Mouse (Mus musculus) liver, embryonic 11.5 days (tissue): ENCODE measurements around the gene Tns2. TPM values are rescaled to one million over a fixed set of nuclear protein-coding genes. Genes with fewer than 3 reads are reported as not detected.
A peak's percentile ranks its signal among the peaks of the same experiment; 100 is the strongest.
"Not testable (repeated sequence)": the region's sequence is repeated elsewhere in the genome, so short reads cannot be mapped to it uniquely, and the experiment has no call there.

Experiments used
- ATAC-seq: fragments of 200-750 bp; cut with Nextera tagmentation; replicated peaks from 2 replicates; pipeline ENCODE4 v1.8.0; 2017; ENCODE audit warnings: moderate number of reproducible peaks, mild to moderate bottlenecking, moderate TSS enrichment, moderate library complexity; ENCODE audit not compliant: low FRiP score
- DNase-seq: peaks from one replicate; pipeline ENCODE4 v3.0.0-alpha.2; 2017; ENCODE audit warnings: low spot score
- H3K27ac ChIP-seq: fragments of 300-500 bp; sonication (generic); 2 replicates; pipeline ENCODE4 v1.5.1; 2014; ENCODE audit warnings: mild to moderate bottlenecking, low read depth, low read length, control low read depth
- H3K27me3 ChIP-seq: fragments of 300-500 bp; sonication (generic); replicated peaks from 2 replicates; pipeline ENCODE4 v1.6.1; 2014; ENCODE audit warnings: low read length, mixed read lengths; ENCODE audit not compliant: control insufficient read depth, insufficient read depth
- H3K36me3 ChIP-seq: fragments of 300-500 bp; sonication (generic); 2 replicates; pipeline ENCODE4 v1.6.1; 2014; ENCODE audit warnings: mild to moderate bottlenecking, low read length, moderate library complexity, mixed read lengths; ENCODE audit not compliant: control insufficient read depth, insufficient read depth
- H3K4me1 ChIP-seq: fragments of 300-500 bp; sonication (generic); replicated peaks from 2 replicates; pipeline ENCODE4 v1.6.1; 2014; ENCODE audit warnings: low read length, mixed read lengths; ENCODE audit not compliant: control insufficient read depth, insufficient read depth
- H3K4me2 ChIP-seq: fragments of 300-500 bp; sonication (generic); 2 replicates; pipeline ENCODE4 v1.6.1; 2014; ENCODE audit warnings: mild to moderate bottlenecking, control low read depth, moderate library complexity
- H3K4me3 ChIP-seq: fragments of 300-500 bp; sonication (generic); 2 replicates; pipeline ENCODE4 v1.5.1; 2014; ENCODE audit warnings: low read depth, low read length, control low read depth
- H3K9ac ChIP-seq: fragments of 300-500 bp; sonication (generic); 2 replicates; pipeline ENCODE4 v1.6.1; 2014; ENCODE audit warnings: low read depth, low read length, control low read depth
- H3K9me3 ChIP-seq: fragments of 300-500 bp; sonication (generic); 2 replicates; pipeline ENCODE4 v1.6.1; 2016; ENCODE audit warnings: low read length, inconsistent platforms, mixed read lengths; ENCODE audit not compliant: control insufficient read depth
- WGBS: fragments of 180-500 bp; shearing (Covaris S2); extraction: QIAGEN DNeasy Blood & Tissue Kit; methylation state at CpG from one replicate; pipeline ENCODE4 v1.1.7; 2014; 5-methylcytosine and 5-hydroxymethylcytosine counted together
- polyA plus RNA-seq: library from polyadenylated mRNA; unstranded; fragments of >200 nt; fragmentation: Nextera tagmentation; extraction: Ambion mirVana; gene quantifications from 2 replicates; pipeline ENCODE4 v1.2.1, GENCODE M21; 2014

The Tns2 gene
- polyA plus RNA-seq, 1 experiment from 2014 or later: 17.8 TPM

DNA sequence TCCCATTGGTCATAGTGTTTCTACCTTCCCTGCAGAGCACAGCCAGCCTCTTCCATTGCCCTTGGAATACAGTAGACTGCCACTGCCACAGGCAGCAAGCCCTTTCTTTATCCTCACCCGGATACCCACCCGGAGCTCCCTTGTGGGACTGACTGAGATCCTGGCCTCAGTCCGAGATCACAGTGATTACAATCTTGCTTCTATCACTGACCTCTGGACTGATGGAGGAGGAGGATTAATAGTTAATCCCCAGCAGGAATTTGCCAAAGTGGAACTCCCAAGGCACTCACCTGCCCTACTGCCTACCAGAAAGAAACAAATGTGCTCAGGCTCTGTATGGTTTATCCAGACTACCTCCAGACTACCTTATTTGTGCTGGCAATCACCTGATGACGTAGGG is 49.3 kb downstream of the Tns2 start:
- WGBS: 65% methylated on average over 4 of the region's 4 CpGs
- H3K4me2 ChIP-seq: peak overlapping the region; percentile 81
- no peak overlapping the region for H3K9ac ChIP-seq
- no peak for DNase-seq
- peaks cover 14% of the 10 kb centered on the region for H3K27me3 ChIP-seq
- ATAC-seq: no peak
- no peaks in the 10 kb centered on the region for H3K36me3 ChIP-seq
- peaks cover 29% of the 10 kb centered on the region for H3K4me1 ChIP-seq
- H3K9me3 ChIP-seq: no peaks in the 10 kb centered on the region
- H3K4me3 ChIP-seq: no peak overlapping the region
- H3K27ac ChIP-seq: peak overlapping the region; percentile 87

DNA sequence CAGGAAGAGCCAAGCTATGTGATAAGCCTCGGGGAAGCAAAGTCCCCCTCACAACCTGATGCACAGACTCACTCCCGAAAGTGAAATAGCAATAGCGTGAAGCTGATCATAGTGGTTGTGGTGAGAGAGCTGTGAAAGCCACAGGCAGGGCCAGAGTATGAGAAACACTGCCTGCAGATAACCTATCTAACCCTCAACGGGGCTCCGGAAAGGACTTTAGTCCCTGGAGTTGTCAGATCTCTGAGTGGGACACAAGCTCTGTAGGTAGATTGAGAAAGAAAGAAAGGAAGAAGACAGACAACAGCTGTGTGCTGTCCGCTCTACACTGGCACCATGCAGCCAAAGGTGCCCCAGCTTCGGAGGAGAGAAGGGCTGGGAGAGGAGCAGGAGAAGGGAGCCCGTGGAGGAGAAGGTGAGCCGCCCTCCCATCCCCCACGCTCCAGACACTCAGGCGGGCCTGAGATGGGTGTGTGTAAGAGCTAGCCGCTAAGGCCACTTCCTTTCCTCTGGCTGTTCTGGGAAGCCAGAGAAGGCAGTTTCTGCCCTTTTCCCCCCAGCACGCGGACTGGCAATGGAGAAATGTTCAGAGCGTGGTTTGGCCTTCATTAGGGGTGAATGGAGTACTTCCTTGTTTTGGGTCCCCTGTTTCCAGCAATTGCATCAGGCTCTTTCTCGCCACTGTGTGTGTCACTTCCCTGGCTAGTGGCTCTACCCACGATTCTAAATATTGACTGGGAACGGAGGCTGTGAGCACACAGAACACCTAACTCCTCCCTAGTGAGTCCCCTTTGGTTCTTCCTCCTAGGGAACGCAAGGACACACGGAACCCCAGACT is 50.3 kb downstream of the Tns2 start, which contains the start of gene Soat2:
Soat2 (plus strand) TSS at position 226 of the 835 bp plus-strand sequence.
- Histone ChIP-seq H3K27ac (peak within 1 kb of the TSS; percentile 87), H3K27me3 (peaks cover 4% of the 10 kb centered on the region), H3K4me1 (peaks cover 24% of the 10 kb centered on the region), H3K4me2 (peak within 1 kb of the TSS; percentile 81), H3K9me3 (no peaks in the 10 kb centered on the region), H3K36me3 (no peaks in the 10 kb centered on the region), H3K9ac (peak within 1 kb of the TSS; percentile 79), H3K4me3 (peak within 1 kb of the TSS; percentile 59)
- WGBS: 16% methylated on average over 20 of the region's 20 CpGs
- DNase-seq (peak; percentile 79), ATAC-seq (peak; percentile 81)

DNA sequence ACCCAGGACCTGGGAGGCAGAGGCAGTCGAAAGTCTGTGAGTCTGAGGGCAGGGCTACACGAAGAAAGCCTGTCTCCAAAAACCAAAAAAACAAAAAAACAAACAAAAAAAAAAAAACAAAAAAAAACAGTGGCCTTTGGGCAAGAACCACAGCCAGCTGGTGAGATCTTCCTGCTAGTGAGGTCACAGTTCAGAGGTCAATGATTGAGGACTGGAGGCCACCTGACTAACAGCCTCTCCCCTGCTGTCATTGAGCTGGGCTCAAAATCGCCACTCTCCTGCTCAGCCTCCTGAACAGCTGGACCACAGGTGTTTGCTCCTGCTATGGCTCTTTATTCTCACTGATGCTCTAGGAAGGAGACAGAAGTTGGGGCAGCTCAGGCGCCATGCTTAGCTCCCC is 52.4 kb downstream of the Tns2 start:
- no peak overlapping the region; the same call in 1 of the 2 replicates for H3K27ac ChIP-seq
- H3K4me2 ChIP-seq: no peak overlapping the region
- ATAC-seq: no peak
- H3K9ac ChIP-seq: no peak overlapping the region
- H3K4me3 ChIP-seq: no peak overlapping the region
- H3K27me3 ChIP-seq: no peaks in the 10 kb centered on the region
- no peak for DNase-seq
- no peaks in the 10 kb centered on the region for H3K9me3 ChIP-seq
- WGBS: 59% methylated on average over 4 of the region's 4 CpGs
- H3K36me3 ChIP-seq: peaks cover 5% of the 10 kb centered on the region; the same call in 1 of the 2 replicates
- H3K4me1 ChIP-seq: peaks cover 25% of the 10 kb centered on the region

DNA sequence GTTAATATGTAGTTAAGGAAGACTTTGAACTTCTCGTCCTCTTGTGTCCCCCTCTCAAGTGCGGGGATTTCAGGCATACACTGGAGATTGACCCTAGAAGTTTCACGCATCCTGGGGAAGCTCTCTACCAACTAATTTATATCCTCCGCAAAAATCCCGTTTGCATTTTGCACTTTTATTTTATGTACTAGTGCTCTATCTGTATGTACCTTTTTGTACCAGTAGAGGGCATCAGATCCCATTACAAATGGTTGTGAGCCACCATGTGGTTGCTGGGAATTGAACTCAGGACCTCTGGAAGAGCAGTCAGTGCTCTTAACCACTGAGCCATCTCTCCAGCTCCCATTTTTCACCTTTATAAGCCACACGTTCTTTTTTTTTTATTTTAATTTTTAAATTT is 54.8 kb downstream of the Tns2 start:
- H3K9me3 ChIP-seq, DNase-seq, H3K4me3 ChIP-seq, ATAC-seq, H3K27ac ChIP-seq, H3K4me2 ChIP-seq, H3K9ac ChIP-seq, H3K36me3 ChIP-seq, H3K27me3 ChIP-seq: not testable (repeated sequence)
- WGBS: 86% methylated on average over 6 of the region's 6 CpGs
- H3K4me1 ChIP-seq: peaks cover 11% of the 10 kb centered on the region

DNA sequence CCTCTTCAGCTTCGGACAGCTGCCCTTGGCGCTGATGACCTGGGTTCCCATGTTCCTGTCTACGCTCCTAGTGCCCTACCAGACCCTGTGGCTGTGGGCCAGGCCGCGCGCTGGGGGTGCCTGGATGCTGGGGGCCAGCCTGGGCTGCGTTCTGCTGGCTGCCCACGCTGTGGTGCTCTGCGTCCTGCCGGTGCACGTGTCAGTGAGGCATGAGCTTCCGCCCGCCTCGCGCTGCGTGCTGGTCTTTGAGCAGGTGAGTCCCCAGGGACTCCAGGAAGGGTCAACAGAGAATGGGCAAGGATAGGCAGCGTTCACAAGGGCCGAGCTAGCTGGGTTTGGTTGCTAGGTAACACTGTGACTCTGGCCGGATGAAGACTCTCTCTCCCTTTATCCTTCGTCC is 56.6 kb downstream of the Tns2 start:
- WGBS: 62% methylated on average over 20 of the region's 20 CpGs

DNA sequence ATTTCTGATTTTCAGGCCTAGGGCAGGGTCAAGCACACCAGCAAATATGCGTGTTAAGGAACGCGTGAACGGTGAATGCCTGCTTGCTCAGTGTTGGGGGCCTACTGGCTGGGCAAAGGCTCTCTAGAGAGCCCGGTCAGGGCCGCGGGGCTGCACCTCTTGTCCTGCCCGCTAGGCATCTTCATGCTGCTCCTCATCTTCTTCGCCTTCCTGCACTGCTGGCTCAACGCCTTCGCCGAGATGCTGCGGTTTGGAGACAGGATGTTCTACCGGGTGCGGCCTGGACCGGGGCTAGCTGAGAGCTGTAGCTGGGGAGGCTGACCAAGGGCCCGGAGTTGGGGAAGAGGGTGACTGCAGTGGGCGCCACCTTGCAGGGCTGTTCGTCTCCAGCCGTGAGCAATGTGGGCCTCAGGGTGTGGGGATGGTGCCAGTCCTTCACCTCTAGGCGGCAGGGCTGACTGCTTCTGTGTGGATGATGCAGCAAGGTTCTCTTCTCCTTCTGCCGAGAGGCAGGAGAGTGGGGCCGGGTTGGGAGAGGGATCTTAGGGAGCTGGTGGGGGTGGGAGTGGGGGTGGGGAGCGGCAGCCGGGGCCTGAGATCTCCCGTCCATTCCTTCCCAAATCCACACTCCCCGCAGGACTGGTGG is 60.3 kb downstream of the Tns2 start:
- Histone ChIP-seq H3K9ac (no peak overlapping the region), H3K27me3 (no peaks in the 10 kb centered on the region), H3K4me1 (0 out of 2 replicates have a peak, but pooled peaks cover 3% of the 10 kb centered on the region), H3K36me3 (peaks cover 5% of the 10 kb centered on the region; the same call in 1 of the 2 replicates), H3K9me3 (no peaks in the 10 kb centered on the region), H3K4me2 (no peak overlapping the region), H3K4me3 (no peak overlapping the region), H3K27ac (no peak overlapping the region)
- 54% methylated on average over 27 of the region's 27 CpGs for WGBS
- DNase-seq: no peak
- no peak for ATAC-seq

More for the DNA sequence above, 56.6 kb downstream of the Tns2 start:
- DNase-seq (no peak), ATAC-seq (no peak)
- Histone ChIP-seq H3K36me3 (peaks cover 5% of the 10 kb centered on the region; the same call in 1 of the 2 replicates), H3K27me3 (no peaks in the 10 kb centered on the region), H3K4me3 (no peak overlapping the region), H3K27ac (no peak overlapping the region), H3K9me3 (no peaks in the 10 kb centered on the region), H3K9ac (no peak overlapping the region), H3K4me1 (0 out of 2 replicates have a peak, but pooled peaks cover 3% of the 10 kb centered on the region), H3K4me2 (no peak overlapping the region)

DNA sequence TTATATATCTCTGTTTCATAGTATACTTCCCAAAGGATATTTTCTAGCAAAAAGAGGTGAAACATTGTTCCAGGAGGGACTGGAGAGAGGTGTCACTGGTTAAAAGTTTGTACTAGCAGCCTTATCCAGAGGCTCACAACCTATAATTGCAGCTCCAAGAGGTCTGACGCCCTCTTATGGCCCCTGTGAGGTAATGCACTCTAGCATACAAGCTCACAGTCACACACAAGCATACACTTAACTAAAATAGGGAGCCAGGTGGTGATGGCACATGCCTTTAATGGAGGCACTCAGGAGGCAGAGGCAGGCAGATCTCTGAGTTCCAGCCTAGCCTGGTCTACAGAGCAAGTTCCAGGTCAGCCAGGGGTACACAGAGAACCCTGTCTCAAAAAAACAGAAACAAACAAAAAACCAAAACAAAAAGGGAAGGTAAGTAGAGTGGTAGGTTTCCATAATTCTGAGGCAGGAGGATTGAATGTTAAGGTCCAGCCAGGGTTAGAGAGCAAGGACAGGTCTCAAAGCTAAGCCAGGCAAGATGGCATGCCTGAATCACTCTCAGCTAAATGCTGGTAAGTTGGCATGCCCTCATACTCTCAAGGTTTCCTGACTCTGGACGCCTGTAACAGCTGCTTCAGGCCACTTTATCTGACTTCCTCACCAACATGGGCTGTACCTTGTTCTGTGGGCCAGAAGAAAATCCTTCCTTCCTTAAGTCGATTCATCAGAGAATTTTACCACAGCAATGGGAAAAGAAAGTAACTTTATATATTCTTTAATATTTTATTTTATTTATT is 63.9 kb downstream of the Tns2 start:
- ATAC-seq (no peak), DNase-seq (no peak)
- no peak overlapping the region for H3K27ac ChIP-seq
- H3K4me1 ChIP-seq: no peaks in the 10 kb centered on the region
- no peaks in the 10 kb centered on the region for H3K9me3 ChIP-seq
- no peak overlapping the region for H3K9ac ChIP-seq
- H3K36me3 ChIP-seq: no peaks in the 10 kb centered on the region
- H3K4me2 ChIP-seq: no peak overlapping the region
- WGBS: 36% methylated on average over 3 of the region's 3 CpGs
- H3K27me3 ChIP-seq: no peaks in the 10 kb centered on the region
- H3K4me3 ChIP-seq: no peak overlapping the region

DNA sequence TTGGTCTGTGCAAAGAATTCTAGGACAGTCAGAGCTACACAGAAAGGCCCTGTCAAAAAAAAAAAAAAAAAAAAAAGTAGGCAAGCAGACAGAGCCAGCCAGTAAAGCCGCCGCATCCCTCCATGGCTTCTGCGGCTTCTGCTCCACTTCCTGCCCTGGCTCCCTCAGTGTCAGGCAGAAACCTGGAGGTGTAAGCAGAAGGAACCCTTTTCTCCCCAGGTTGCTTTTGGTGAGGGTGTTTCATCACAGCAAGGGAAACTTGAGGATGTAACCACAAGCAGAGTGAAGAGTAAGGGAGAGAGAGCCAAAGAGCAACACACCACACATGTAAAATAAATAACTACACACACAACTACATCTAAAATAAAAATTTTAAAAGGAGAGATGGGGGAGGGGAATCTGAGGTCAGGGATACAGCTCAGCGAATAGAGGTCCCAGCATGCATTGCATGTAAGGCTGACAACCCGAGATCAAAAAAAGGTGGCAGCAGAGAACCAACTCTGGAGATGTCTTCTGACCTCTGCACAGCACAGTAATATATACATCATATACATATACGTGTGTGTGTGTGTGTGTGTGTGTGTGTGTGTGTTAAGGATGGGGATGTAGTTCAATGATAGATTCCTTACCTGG is 65.4 kb downstream of the Tns2 start:
- WGBS: 38% methylated on average over 6 of the region's 6 CpGs
- ATAC-seq (no peak), DNase-seq (no peak)
- Histone ChIP-seq H3K4me2 (no peak overlapping the region), H3K27me3 (no peaks in the 10 kb centered on the region), H3K9ac (no peak overlapping the region), H3K27ac (no peak overlapping the region), H3K36me3 (no peaks in the 10 kb centered on the region), H3K4me1 (no peaks in the 10 kb centered on the region), H3K9me3 (no peaks in the 10 kb centered on the region), H3K4me3 (no peak overlapping the region)
